Mouse (Mus musculus) myocyte (in vitro differentiated cells): ENCODE results near the gene Ralbp1.

ENCODE experiments used
- CEBPB ChIP-seq: IDR thresholded peaks from 2 replicates; pipeline ENCODE4 v1.6.1; 2011; ENCODE audit warnings: mild to moderate bottlenecking, moderate library complexity; ENCODE audit not compliant: poor library complexity, insufficient read depth, severe bottlenecking
- E2F4 ChIP-seq: IDR thresholded peaks from one replicate; pipeline ENCODE4 v1.6.1; 2011; ENCODE audit warnings: mild to moderate bottlenecking, control low read depth, moderate library complexity; ENCODE audit not compliant: insufficient read depth
- MAX ChIP-seq: IDR thresholded peaks from one replicate; pipeline ENCODE4 v1.6.1; 2011; ENCODE audit warnings: low read depth, mild to moderate bottlenecking, control low read depth
- MYOD1 ChIP-seq, 3 experiments: IDR thresholded peaks; one replicate each; pipeline ENCODE4 v1.6.1; 2011; ENCODE audit warnings: control low read depth in 2 of 3, low read depth in 2 of 3, mild to moderate bottlenecking in 2 of 3, moderate library complexity in 1 of 3; ENCODE audit not compliant: insufficient read length in 2 of 3, control insufficient read depth in 1 of 3
- MYOG ChIP-seq, 3 experiments: IDR thresholded peaks; one replicate each; pipeline ENCODE4 v1.6.1; 2011; ENCODE audit warnings: control low read depth in 2 of 3, low read depth in 2 of 3, mild to moderate bottlenecking in 2 of 3; ENCODE audit not compliant: insufficient read length in 2 of 3, control insufficient read depth in 1 of 3, insufficient read depth in 1 of 3
- POLR2A ChIP-seq: IDR thresholded peaks from one replicate; pipeline ENCODE4 v1.6.1; 2011; ENCODE audit warnings: low read depth, mild to moderate bottlenecking, control low read depth, moderate library complexity; ENCODE audit not compliant: insufficient read length
- POLR2AphosphoS2 ChIP-seq: IDR thresholded peaks from one replicate; pipeline ENCODE4 v1.6.1; 2011; ENCODE audit warnings: low read depth, control low read depth; ENCODE audit not compliant: insufficient read length
- REST ChIP-seq: IDR thresholded peaks from one replicate; pipeline ENCODE4 v1.6.1; 2011; ENCODE audit warnings: mild to moderate bottlenecking, control low read depth, moderate library complexity; ENCODE audit not compliant: insufficient read depth, insufficient read length
- SRF ChIP-seq: IDR thresholded peaks from one replicate; pipeline ENCODE4 v1.6.1; 2011; ENCODE audit warnings: low read depth; ENCODE audit not compliant: control insufficient read depth, insufficient read length
- TCF12 ChIP-seq: IDR thresholded peaks from one replicate; pipeline ENCODE4 v1.6.1; 2011; ENCODE audit warnings: mild to moderate bottlenecking, control low read depth; ENCODE audit not compliant: poor library complexity, insufficient read depth, severe bottlenecking
- TCF3 ChIP-seq: IDR thresholded peaks from one replicate; pipeline ENCODE4 v1.6.1; 2011; ENCODE audit warnings: low read depth, control low read depth; ENCODE audit not compliant: insufficient read length
- USF1 ChIP-seq: IDR thresholded peaks from one replicate; pipeline ENCODE4 v1.6.1; 2011; ENCODE audit warnings: low read depth, mild to moderate bottlenecking, control low read depth, moderate library complexity

- no peak for TF ChIP-seq USF1
- no peak for TF ChIP-seq POLR2A
- TF ChIP-seq POLR2AphosphoS2 = no peak
- TF ChIP-seq SRF = no peak
- no peak for TF ChIP-seq MAX
- TF ChIP-seq MYOG (IDR thresholded peaks at IDR 0.05; ENCODE audit: control insufficient read depth in 1 of 3, insufficient read depth in 1 of 3, insufficient read length in 2 of 3, low read depth in 2 of 3) = no peak
- no peak for TF ChIP-seq MYOD1 (IDR thresholded peaks at IDR 0.05; ENCODE audit: control insufficient read depth in 1 of 3, insufficient read length in 2 of 3, low read depth in 2 of 3)
- no peak for TF ChIP-seq E2F4
- TF ChIP-seq CEBPB = no peak
- no peak for TF ChIP-seq TCF3
- no peak for TF ChIP-seq REST
- TF ChIP-seq TCF12 = no peak
Measured at GRCm38 (mm10) chr17:65870146-65870545, 15.5 kb downstream of the Ralbp1 start.
